Mouse (Mus musculus) ES-CJ7 (cell line): ENCODE data around the gene Phf7.

Experiments
- DNase-seq: peaks from one replicate; pipeline ENCODE4 v3.0.0; 2011; ENCODE audit warnings: low read depth, low spot score

Phf7 gene

DNA sequence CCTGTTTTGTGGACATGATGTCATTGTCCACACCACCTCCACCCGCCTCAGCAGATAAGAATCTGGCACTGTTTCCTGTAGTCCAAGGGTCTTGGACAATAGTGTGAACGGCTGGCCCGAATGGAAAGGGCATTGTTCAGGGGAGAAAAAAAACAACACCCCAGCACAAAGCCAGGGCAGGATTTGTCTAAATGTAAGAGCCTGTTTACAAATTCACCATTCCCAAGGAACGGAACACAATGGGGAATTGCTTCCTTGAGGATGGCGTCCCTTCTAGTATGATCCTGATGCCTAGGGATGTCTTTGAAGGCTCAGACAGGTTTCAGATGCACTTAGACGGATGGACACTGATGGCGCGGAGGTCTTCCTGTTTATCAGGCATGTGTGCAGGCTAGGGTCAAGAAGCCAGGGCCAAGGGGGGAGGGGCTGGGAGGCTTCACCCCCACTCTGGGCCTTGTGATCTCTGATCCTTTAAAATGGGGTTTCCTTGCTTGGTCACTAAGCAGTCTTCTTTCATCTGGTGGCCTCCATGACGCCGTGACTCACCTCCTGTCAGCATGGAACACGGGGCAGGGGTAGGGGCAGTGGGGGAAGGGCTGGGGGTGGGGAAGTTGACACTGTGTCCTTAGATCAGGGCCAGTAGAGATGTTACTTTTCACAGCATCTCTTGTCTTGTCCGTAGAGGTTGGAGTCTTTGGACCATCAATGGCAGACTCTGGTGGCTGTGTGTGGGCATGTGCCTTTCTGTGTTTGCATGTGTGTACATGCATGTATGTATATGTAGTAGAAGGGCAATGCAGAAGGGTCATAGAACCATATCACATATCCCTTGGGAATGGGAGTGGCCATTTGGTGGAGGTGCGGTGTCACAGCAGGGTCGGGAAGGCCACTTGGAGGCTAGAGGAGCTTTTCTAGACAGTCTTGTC lies 17.8 kb downstream of the Phf7 start:
- DNase-seq, result no peak

DNA sequence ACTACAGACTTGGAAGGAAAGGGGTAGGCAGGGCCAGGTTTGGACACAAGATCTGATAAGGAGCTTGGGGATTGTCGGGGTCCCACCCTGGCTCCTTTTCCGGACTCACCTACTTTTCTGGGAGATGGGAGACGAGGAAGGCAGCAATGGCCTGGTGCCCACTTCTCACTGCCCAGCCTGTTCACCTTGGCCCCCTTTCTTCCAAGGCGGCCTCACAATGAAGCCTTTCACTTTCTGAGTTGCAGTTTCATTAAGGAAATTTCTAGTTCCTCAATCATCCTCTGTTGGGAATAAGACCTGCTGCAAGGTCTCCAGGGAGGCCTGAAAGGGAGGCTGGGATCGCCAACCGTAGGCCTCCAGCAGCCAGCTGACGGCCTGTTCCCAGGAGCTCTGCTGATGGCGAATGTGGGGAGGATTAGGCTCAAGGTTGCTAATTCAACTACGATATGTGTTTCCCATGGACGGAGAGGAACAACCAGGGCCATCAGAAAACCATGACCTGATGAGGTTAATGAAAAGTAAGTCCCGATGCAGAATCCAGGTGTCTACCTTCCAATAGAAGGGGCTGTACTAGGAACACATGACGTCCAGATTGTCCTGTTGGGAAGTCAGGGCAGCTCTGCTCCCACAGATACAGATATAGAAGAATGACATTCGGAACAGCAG lies 18.6 kb downstream of the Phf7 start:
- no peak for DNase-seq

DNA sequence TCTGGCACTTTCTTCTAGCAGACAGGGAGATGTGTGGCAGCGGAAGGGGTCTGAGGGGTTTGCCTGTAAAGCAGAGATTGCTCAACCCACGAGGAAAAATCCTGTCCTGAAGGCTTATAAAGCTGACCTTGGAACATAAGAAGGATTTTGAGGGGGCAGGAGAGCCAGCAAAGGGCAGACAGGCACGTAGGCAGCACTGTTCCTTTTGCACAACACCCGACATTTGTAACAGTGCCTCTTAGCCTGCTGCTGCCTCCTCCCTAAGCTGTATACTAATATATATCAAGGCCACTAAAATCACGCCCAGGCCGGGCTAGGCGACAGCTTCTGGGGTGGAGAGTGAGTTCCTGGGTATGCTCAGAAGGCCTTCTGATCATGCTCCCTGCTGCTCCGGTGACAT lies 20.7 kb downstream of the Phf7 start:
- no peak for DNase-seq

DNA sequence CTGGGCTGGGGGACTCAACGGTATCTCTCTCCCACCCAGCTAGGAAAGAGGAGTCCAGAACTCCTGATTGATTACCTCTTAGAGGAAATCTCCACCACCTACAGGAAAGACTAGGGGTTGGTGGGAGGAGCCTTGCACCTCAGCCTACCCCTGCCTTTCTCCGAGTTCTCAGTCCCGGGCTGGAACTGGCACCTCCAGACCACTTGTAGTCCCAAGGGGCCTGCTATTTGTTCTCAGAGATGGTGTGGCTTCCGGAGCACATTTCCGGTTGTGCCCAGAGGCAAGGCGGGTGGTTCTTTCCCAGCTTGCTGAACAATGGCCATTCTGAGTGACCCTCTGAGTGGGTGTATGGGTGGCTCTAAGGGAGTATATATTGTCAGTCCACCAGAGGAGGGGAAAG lies 22.9 kb downstream of the Phf7 start:
- DNase-seq, result no peak

DNA sequence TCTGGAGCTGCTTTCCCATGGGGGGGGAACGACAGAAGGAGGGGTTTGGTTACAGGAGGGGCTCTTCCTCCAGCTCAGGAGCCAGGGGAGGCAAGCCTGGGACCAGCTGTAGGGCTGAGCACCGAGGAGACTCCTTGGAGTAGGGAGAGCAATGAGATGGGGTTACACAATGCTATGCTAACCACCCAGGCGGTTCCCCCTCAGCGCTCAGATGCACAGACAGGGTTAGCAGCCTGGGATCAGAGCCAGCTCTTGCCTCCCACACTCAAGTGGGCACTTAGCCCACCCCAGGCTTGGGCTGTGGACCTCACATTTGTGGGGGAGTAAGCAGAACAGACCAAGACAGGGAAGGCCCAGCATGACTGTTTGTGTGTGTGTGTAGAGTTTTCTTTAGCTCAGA lies 24.1 kb downstream of the Phf7 start:
- DNase-seq, result no peak

DNA sequence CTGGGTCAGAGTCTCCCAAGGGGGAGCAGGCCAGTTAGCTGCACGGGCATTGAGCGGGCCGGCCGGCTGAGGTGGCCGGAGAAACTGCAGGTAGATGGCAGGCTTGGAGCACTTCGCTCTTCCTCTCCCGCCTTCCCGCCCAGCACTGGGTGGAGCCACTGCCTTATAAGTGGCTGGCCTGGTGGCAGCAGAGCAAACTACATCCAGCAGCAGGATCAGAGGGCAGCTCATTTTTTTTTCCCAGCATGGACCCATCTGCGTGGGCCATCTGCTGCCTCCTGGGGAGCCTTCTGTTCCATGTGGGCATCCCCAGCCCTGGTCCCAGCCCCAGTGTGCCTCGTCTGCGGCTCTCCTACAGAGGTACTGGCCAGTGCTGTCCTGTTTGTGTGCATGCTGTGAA lies 33.5 kb downstream of the Phf7 start, which contains the start of gene Sema3g:
Sema3g (plus strand) TSS at position 195 of the 400 bp plus-strand sequence.
- DNase-seq, result peak; percentile 36

DNA sequence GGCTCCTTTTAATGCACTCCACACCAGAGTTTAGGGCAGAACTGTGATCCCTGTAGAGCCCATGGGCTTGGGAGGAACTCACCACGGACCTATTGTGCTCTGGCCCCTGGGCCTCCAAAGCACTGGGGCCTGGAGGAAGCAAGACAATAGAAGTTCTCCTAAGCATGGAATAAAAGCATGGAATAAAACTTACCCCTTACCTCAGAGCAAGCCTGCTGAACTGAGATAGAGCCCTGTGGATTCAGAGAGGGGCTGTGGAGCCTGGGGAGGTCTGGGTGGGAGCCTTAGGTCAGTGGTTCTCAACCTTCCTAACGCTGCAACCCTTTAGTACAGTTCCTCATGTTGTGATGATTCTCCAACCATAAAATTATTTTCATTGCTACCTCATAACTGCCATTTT lies 34.3 kb downstream of the Phf7 start, which contains the start of gene Nisch:
Nisch (minus strand) TSS at position 101 of the 400 bp plus-strand sequence.
- DNase-seq, result no peak

DNA sequence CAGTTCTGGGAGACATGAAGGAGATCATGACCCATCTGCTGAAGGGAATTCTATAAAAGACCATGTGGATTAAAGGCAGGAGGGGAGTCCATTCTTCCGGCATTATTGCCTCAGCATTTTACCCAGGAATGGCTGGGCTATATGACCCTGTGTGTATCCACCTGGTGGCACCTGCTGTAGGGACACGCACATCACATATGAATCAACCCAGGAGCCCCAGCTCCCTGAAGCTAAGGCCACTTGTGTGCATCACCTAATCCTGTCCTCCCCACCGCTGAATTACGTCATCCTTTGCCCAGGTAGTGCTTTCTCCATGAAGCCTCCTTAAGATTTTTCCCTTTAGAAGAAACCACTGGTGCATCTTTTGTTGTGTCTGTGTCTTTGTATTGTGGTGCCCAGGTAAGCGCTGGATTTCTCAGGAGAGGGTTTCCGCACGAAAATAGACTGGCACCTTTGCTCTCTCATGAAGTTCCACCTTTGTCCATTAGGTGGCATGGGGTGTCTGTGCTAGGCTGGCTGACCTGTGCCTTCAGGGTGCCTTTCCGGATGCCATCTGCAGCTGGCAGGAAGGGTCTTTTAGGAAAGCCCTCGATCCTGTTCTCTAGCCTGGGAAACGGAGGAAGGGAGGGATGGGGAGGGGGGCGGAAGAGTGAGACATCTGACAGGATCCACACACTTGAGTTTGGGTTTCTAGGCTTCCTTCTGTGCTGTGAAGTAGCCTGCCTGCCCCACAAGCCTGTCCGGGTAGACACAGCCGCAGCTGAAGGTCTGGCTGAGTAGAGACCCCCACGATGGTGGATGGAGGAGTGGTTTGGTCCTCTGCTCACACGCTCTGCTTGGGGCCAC lies 35.7 kb downstream of the Phf7 start:
- DNase-seq, result peak; percentile 70

DNA sequence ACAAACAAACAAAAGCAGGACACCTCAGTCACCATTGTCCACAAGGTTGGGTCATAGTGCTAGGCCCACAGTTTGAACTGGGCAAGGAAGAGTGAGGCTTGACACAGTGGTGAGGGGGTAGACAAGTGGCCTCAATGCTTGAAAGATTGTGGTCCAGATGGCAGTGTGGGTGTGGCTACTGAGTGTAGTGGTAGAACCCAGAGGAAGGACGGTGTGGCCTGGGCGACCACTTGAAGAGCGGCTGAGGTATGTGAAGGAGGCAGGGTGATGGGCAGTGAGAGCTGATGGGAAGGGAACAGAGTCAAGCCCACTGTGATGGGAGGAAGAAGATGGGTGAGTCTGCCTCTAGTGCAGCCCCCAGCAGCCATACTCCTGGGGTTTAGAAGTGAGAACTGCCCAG lies 36.4 kb downstream of the Phf7 start:
- DNase-seq, result no peak

DNA sequence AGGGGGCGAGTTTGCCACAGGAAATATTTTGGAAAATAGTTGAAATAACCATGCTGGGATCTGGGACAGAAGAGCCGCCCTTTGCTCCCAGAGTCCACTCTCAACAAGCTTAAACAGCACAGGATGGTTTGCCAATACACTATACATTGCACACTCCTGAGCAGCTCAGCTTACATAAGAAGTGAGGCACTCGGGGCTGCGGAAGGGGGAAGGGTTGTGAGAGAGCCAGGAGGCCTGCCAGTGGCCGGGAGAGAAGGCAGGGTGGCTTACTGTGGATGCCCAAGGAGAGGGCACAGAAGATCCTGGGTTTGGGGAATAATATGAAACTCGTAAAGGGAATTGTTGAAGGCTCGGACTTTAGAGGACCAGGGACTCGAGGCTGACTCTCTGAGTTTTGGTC lies 37.2 kb downstream of the Phf7 start:
- no peak for DNase-seq

DNA sequence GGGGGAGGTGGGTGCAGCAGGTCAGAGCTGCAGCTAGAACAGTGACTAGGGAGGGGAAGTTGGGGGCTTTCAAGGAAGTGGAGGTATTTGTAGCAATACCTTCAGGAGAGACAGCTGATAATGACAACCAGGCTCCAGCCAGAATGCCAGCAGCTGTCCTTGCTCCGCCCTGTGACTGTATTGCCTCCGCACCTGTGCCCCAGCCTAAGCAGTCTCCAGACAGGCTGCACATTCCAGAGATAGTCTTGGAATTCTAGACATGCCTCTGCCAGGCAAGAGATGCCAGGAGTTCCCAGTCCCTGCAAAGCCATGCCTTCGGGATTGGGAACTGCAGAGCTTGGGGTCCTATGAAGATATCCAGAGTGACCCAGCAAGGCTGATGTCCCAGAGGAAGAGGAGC lies 38.6 kb downstream of the Phf7 start:
- no peak for DNase-seq

DNA sequence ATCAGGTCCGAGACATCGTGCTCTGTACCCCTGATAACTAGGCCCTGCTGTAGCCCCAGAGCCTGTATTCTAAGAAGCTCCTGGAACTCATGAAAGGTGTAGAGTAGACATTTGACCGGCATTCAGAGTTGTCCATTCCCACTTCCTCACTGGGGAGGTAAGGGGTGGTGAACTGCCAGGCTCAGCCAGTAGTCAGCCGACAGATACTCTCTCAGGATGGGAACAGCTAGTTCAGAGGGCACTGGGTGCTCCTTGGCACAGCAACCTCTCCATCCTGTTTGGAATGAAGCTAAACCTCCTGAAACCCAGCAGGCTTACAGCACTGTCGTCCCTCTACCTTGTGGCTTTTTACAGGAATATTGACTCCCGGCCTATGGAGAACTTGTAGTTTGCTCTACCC lies 39.3 kb downstream of the Phf7 start:
- no peak for DNase-seq

DNA sequence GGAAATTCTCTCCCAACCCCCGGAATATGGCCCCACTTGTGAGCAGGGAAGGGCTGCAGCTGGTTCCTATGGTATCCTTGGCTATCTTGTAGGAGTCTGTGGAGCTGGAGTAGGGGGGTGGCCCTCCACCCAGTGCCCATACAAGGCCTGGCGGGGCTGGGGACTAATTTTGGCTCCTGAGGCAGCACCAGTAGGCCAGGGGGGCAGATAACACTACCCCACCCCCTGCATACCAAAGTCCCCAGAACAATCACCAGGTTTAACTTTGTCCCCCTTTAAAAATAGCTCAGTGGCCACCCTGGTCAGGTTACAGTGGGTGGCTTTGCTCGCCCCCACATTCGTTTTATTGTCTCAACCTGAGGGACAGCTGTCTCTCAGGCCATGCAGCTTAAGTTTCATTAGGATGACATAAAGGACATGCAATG lies 42.0 kb downstream of the Phf7 start:
- DNase-seq, result no peak

DNA sequence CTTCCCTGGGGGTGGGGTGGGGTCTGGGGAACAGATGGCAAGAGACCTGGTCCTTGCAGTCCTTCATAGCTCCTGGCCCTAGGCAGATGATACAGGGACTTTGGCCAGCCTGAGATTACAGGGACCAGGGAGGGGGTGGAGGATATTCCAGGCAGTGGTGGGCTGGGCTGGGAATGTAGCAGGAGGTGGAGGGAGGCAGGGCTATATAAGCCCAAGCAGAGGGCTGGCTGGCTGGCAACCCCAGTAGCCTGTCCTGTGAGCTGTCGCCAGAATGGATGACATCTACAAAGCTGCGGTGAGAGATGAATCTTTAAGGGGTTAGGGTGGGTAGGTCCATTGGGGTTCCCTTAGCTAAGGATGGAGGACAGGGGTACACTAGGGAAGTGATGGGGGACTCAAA lies 43.0 kb downstream of the Phf7 start, which contains the start of gene Tnnc1:
Tnnc1 (plus strand) TSS at position 229 of the 400 bp plus-strand sequence.
- no peak for DNase-seq

DNA sequence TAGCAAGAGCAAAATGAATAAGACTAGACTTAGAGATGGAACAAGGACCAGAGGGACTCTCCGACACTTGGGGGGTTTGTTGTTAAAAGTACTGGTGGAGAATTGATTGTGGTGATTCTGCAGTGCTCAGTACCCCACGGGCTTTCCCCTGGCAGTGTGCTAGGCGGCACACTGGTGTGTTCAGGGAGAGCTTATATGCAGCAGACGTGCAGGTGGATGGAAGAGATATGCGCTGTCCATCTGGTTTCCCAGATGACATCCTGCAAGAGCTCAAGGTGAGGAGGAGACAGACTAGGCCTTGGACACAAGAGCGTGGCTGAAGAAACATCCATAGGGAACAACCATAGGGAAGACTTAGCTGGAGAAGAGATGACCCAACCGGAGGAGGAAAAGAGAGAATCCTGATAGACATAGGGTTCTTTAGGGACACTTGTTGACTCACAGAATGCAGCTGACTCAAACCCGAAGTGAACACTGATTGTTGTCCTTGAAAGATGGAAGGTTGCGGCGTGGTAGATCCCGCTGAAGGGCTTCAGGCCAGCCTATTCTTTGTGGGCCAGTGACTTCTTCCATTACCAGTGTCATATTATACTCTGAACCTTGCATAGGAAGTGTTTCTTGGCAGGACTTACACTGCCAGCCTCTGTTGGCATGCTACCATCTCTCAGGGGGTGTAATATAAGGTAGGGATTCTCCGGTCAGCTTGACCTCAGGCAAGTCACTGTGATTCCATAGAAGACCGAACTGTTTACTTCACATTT lies 43.9 kb downstream of the Phf7 start:
- no peak for DNase-seq

DNA sequence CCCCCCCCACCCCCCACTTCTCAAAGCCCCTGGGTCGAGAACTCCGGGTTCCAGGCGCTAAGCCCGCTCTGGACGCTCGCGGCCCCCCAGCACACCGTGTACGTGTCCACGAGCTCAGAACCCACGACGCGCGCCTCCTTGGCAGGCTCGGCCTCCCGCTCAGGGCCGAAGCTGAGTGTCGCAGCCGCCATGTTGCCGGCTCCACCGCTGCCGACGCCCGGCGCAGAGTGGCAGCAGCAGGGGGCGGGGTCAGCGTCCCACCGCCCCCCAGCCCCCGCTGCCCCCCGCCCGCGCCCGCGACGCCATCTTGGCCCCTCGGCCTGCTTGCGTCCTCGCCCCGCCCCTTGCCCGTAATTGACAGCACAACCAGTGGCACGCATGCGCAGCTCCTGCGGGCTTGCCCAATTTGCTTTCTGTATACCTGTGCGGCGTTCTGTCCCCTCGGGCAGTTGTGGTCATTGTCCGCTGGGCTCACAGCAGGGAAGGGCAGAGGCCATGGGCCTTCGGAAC lies 44.6 kb downstream of the Phf7 start:
- peak; percentile 92 for DNase-seq

DNA sequence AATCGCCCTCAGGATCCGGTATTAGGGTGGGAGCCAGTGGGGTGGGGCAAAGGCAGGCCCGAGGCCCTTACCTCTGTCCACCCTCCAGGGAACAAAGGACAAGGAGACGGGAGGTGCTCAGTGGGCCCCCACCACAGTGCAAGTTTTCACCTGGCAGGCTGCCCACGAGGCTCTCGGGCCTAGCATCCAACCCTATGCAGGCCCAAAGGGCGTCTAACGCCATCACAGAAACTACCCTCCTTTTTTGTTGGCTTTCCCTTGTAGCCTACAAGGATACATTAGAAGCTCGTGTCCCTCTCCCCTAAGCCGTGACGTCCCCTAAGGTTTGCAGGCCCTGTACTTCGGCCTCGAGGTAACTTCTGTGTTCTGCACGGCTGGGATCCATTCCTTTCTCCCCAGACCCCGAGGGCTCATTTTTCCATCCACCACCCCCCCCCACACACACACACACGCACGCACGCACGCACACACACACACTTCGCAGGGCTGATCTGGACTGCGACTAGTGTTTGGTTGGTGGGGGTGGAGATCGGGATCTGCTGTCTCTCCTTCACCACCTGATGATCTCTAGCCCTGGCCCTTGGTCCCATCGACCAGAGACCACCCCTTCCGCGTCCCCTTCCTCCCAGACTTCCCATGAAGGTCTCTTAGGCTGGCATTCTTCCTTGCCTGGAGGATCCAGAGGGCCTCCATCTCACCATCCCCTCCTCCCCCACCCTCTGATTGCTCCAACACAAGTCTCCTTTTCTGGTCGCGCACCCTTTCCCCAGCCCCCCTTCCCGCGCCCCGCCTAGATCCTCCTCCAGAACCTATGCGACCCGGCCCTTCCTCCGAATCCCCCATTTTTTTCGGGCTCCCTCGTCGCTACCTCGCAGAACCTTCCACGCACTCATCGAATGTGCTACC lies 45.3 kb downstream of the Phf7 start:
- DNase-seq, result peak; percentile 53

DNA sequence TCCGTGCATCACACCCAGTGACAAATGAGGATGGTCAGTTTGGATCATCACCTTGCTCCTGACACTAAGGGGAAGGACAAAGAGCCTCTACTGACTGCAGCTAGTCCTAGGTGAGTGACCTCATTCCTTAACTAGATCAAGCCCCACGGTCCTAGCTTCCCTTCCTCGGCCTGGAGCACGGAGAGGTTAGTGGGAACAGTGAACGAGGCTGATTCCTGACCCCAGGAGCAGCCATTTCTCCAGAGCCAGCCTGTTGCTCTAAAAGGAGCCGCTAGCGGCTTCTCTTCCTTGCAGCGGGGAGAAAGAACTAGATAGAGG lies 45.9 kb downstream of the Phf7 start:
- no peak for DNase-seq

DNA sequence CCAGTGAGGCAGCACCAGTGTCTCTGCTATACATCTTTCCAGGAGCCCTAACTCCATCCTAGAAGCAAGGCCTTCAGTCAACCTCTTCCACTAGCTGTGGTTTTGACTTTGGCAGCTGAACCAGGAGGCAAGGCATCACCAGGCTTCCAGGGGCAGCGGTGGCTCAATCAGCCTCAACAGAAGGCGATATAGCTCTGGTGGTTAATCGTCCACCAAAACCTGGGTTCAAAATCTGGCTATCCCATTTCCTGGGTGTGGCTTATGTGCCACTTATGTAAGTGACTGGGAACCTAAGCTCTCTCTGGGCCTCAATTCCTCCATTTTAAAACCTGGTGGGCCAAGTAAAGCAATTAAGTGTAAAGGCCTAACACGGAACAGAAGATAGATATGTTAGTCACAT lies 46.3 kb downstream of the Phf7 start:
- no peak for DNase-seq

DNA sequence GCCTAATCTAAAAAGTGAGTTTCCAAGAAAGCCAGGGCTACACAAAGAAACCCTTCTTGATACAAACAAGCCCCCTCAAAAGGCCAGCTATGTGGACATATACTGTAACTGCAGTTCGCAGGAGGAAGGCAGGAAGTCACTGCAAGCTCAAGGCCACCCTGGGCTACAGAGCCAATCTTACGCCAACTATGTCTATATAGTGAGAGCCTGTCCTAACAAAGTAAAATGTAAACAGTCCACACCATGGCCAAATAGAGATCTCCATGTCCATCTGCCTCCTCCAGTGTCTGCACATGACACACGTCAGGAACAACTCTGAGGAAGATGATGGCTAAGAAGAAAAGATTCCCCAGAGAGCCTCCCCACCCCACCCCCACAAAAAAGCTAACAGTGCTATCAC lies 51.1 kb downstream of the Phf7 start:
- DNase-seq, result no peak
